Mouse (Mus musculus): ENCODE data around the gene Nup37. TPM values are rescaled to one million over a fixed set of nuclear protein-coding genes. Genes with fewer than 3 reads are reported as not detected.
A peak's percentile ranks its signal among the peaks of the same experiment; 100 is the strongest.

Nup37 gene
- polyA plus RNA-seq (2012; rRNA removed): 17.8 and 29.6 TPM in 2 replicates

- TF ChIP-seq POLR2A (IDR thresholded peaks at IDR 0.05; ENCODE audit: borderline replicate concordance, extremely low read depth, insufficient read depth, insufficient read length, poor library complexity, severe bottlenecking) (peak; percentile 64; the same call in 1 of the 2 replicates), CTCF (IDR thresholded peaks at IDR 0.05; ENCODE audit: borderline replicate concordance, extremely low read depth, insufficient read depth, insufficient read length) (no peak)
- peak; percentile 92 for DNase-seq (ENCODE audit: low read depth)
Measured at GRCm38 (mm10) chr10:88146707-88147477, at the start of gene Nup37, which contains the start of gene Parpbp. TSS of gene Nup37 (plus strand) at chr10:88146992. TSS of gene Parpbp (minus strand) at chr10:88146941.

GRCm38 (mm10) chr10:88106169-88106568 lies 40.6 kb upstream of the Nup37 start:
- TF ChIP-seq POLR2A (IDR thresholded peaks at IDR 0.05; ENCODE audit: borderline replicate concordance, extremely low read depth, insufficient read depth, insufficient read length, poor library complexity, severe bottlenecking): no peak
- no peak for TF ChIP-seq CTCF (IDR thresholded peaks at IDR 0.05; ENCODE audit: borderline replicate concordance, extremely low read depth, insufficient read depth, insufficient read length)
- no peak for DNase-seq (ENCODE audit: low read depth)

GRCm38 (mm10) chr10:88113290-88113689 lies 33.5 kb upstream of the Nup37 start:
- no peak for TF ChIP-seq CTCF (IDR thresholded peaks at IDR 0.05; ENCODE audit: borderline replicate concordance, extremely low read depth, insufficient read depth, insufficient read length)
- no peak for TF ChIP-seq POLR2A (IDR thresholded peaks at IDR 0.05; ENCODE audit: borderline replicate concordance, extremely low read depth, insufficient read depth, insufficient read length, poor library complexity, severe bottlenecking)
- DNase-seq (ENCODE audit: low read depth): peak; percentile 84

GRCm38 (mm10) chr10:88119721-88120120 lies 27.1 kb upstream of the Nup37 start:
- TF ChIP-seq POLR2A (IDR thresholded peaks at IDR 0.05; ENCODE audit: borderline replicate concordance, extremely low read depth, insufficient read depth, insufficient read length, poor library complexity, severe bottlenecking) (no peak), CTCF (IDR thresholded peaks at IDR 0.05; ENCODE audit: borderline replicate concordance, extremely low read depth, insufficient read depth, insufficient read length) (peak; percentile 44; the same call in 1 of the 2 replicates)

GRCm38 (mm10) chr10:88135630-88136029 lies 11.2 kb upstream of the Nup37 start:
- TF ChIP-seq POLR2A (IDR thresholded peaks at IDR 0.05; ENCODE audit: borderline replicate concordance, extremely low read depth, insufficient read depth, insufficient read length, poor library complexity, severe bottlenecking) (no peak), CTCF (IDR thresholded peaks at IDR 0.05; ENCODE audit: borderline replicate concordance, extremely low read depth, insufficient read depth, insufficient read length) (no peak)
- DNase-seq (ENCODE audit: low read depth): no peak

More at GRCm38 (mm10) chr10:88119721-88120120, 27.1 kb upstream of the Nup37 start:
- DNase-seq (ENCODE audit: low read depth): peak; percentile 32

- TF ChIP-seq POLR2A (IDR thresholded peaks at IDR 0.05; ENCODE audit: borderline replicate concordance, extremely low read depth, insufficient read depth, insufficient read length, poor library complexity, severe bottlenecking) (no peak), CTCF (IDR thresholded peaks at IDR 0.05; ENCODE audit: borderline replicate concordance, extremely low read depth, insufficient read depth, insufficient read length) (no peak)
- DNase-seq (ENCODE audit: low read depth): no peak
Measured at GRCm38 (mm10) chr10:88146187-88146586, 605 bp upstream of the Nup37 start.

GRCm38 (mm10) chr10:88150381-88150780 lies 3.6 kb downstream of the Nup37 start:
- no peak for TF ChIP-seq POLR2A (IDR thresholded peaks at IDR 0.05; ENCODE audit: borderline replicate concordance, extremely low read depth, insufficient read depth, insufficient read length, poor library complexity, severe bottlenecking)
- no peak for TF ChIP-seq CTCF (IDR thresholded peaks at IDR 0.05; ENCODE audit: borderline replicate concordance, extremely low read depth, insufficient read depth, insufficient read length)
- no peak for DNase-seq (ENCODE audit: low read depth)

- DNase-seq (ENCODE audit: low read depth): no peak
- no peak for TF ChIP-seq POLR2A (IDR thresholded peaks at IDR 0.05; ENCODE audit: borderline replicate concordance, extremely low read depth, insufficient read depth, insufficient read length, poor library complexity, severe bottlenecking)
- no peak for TF ChIP-seq CTCF (IDR thresholded peaks at IDR 0.05; ENCODE audit: borderline replicate concordance, extremely low read depth, insufficient read depth, insufficient read length)
Measured at GRCm38 (mm10) chr10:88151658-88152057, 4.9 kb downstream of the Nup37 start.

- TF ChIP-seq POLR2A (IDR thresholded peaks at IDR 0.05; ENCODE audit: borderline replicate concordance, extremely low read depth, insufficient read depth, insufficient read length, poor library complexity, severe bottlenecking) (no peak), CTCF (IDR thresholded peaks at IDR 0.05; ENCODE audit: borderline replicate concordance, extremely low read depth, insufficient read depth, insufficient read length) (no peak)
- no peak for DNase-seq (ENCODE audit: low read depth)
Measured at GRCm38 (mm10) chr10:88162096-88162495, 15.3 kb downstream of the Nup37 start.

GRCm38 (mm10) chr10:88162676-88163075 lies 15.9 kb downstream of the Nup37 start:
- no peak for DNase-seq (ENCODE audit: low read depth)
- TF ChIP-seq CTCF (IDR thresholded peaks at IDR 0.05; ENCODE audit: borderline replicate concordance, extremely low read depth, insufficient read depth, insufficient read length): no peak

- no peak for DNase-seq (ENCODE audit: low read depth)
- TF ChIP-seq CTCF (IDR thresholded peaks at IDR 0.05; ENCODE audit: borderline replicate concordance, extremely low read depth, insufficient read depth, insufficient read length) (peak; percentile 26; the same call in 1 of the 2 replicates), POLR2A (IDR thresholded peaks at IDR 0.05; ENCODE audit: borderline replicate concordance, extremely low read depth, insufficient read depth, insufficient read length, poor library complexity, severe bottlenecking) (no peak)
Measured at GRCm38 (mm10) chr10:88166158-88166557, 19.4 kb downstream of the Nup37 start.

All from brain, embryonic 14.5 days (tissue).